Mouse (Mus musculus) hindbrain, embryonic 12.5 days (tissue): ENCODE data around the gene Clcn6. TPM values are rescaled to one million over a fixed set of nuclear protein-coding genes. Genes with fewer than 3 reads are reported as not detected.
A peak's percentile ranks its signal among the peaks of the same experiment; 100 is the strongest.

ENCODE experiments used
- ATAC-seq: fragments of 200-750 bp; cut with Nextera tagmentation; 2 replicates; pipeline ENCODE4 v1.8.0; 2017; ENCODE audit warnings: moderate TSS enrichment; ENCODE audit not compliant: low FRiP score
- H3K27ac ChIP-seq: fragments of 300-500 bp; sonication (generic); 2 replicates; pipeline ENCODE4 v1.5.1; 2016; ENCODE audit warnings: mild to moderate bottlenecking
- H3K27me3 ChIP-seq: fragments of 300-500 bp; sonication (generic); 2 replicates; pipeline ENCODE4 v1.6.1; 2016; ENCODE audit warnings: mild to moderate bottlenecking
- H3K36me3 ChIP-seq: fragments of 300-500 bp; sonication (generic); 2 replicates; pipeline ENCODE4 v1.6.1; 2016; ENCODE audit warnings: mild to moderate bottlenecking
- H3K4me1 ChIP-seq: fragments of 300-500 bp; sonication (generic); 2 replicates; pipeline ENCODE4 v1.6.1; 2016
- H3K4me2 ChIP-seq: fragments of 300-500 bp; sonication (generic); replicated peaks from 2 replicates; pipeline ENCODE4 v1.6.1; 2016; ENCODE audit warnings: mild to moderate bottlenecking
- H3K4me3 ChIP-seq: fragments of 300-500 bp; sonication (generic); 2 replicates; pipeline ENCODE4 v1.5.1; 2016; ENCODE audit warnings: mild to moderate bottlenecking
- H3K9ac ChIP-seq: fragments of 300-500 bp; sonication (generic); 2 replicates; pipeline ENCODE4 v1.6.1; 2016; ENCODE audit warnings: mild to moderate bottlenecking, moderate library complexity
- H3K9me3 ChIP-seq: fragments of 300-500 bp; sonication (generic); replicated peaks from 2 replicates; pipeline ENCODE4 v1.6.1; 2016; ENCODE audit warnings: mild to moderate bottlenecking
- WGBS: fragments of 180-500 bp; shearing (Covaris S2); methylation state at CpG from one replicate; pipeline ENCODE4 v1.1.7; 2016; 5-methylcytosine and 5-hydroxymethylcytosine counted together
- polyA plus RNA-seq: library from polyadenylated mRNA; unstranded; fragments of >200 nt; fragmentation: Nextera tagmentation; extraction: Ambion mirVana; gene quantifications from 2 replicates; pipeline ENCODE4 v1.2.1, GENCODE M21; 2016

The Clcn6 gene
- polyA plus RNA-seq, 1 experiment from 2014 or later = 27.5 TPM

DNA sequence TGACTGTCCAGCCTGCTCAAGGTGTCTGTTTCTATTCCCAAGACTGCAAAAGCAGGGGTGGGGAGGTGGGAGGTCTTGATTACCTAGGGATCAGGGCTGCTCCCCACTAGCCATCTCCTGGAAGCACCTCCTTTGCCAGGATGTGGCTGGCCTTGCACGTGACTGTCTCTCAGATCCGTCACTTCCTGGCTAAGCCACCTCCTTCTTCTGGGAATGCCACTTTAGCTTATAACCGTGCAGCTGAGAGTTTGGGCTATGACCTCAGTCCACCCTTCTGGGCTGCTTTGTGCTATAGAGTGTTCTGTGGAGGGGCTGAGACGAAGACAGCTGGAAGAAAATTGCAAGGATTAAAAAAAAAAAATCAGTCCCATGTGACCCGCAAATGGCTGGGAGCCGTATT lies 75.8 kb downstream of the Clcn6 start:
- Histone ChIP-seq H3K4me3 (no peak overlapping the region), H3K4me1 (no peaks in the 10 kb centered on the region), H3K27me3 (no peaks in the 10 kb centered on the region), H3K9me3 (no peaks in the 10 kb centered on the region), H3K4me2 (no peak overlapping the region), H3K36me3 (no peaks in the 10 kb centered on the region), H3K9ac (no peak overlapping the region), H3K27ac (no peak overlapping the region)
- ATAC-seq = no peak
- 61% methylated on average over 6 of the region's 6 CpGs for WGBS

DNA sequence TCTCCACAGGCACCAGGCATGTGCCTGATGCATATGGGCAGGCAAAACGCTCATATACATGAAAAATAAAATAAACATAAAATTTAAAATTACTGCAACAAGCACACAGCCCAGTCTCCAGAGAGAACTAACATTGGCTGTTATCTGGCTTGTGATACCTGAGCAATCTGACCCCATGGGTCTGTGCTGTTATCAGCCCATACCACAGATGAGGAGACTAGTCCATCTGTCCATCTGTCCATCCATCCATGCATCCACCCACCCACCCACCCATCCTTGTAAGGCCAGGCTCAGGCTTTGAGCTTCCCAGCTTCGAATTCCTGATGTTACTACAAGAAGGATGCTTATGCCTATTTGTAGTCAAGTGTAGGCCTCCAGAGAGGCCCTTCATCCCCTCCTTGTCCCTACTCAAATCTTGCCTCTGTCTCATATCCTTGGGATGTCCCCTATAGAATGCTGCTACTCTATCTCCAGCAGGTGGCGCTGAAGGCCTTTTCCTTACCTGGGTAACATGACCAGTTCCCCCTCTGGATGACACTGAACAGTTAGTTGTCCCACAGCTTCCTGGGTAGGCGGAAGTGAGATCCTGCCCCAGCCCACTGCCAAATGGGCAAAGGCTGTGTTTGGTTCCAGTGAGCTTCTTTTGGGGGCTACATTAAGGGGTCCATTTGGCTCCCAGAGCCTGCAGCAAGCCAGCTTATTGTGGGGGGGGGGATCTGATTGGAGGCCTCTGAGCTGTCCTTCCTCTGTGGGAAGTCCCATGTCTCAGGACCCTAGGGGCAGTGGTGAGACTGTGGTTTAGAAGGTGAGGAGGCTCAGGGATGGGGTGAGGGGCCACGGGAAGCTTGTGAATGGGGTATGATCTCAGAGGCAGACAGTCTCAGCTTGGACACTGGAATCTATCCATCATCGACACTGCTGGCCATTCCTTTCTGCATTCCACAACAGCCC lies 78.5 kb downstream of the Clcn6 start:
- H3K4me1 ChIP-seq = no peaks in the 10 kb centered on the region
- 48% methylated on average over 6 of the region's 6 CpGs for WGBS
- no peak overlapping the region for H3K27ac ChIP-seq
- no peak overlapping the region for H3K4me3 ChIP-seq
- H3K27me3 ChIP-seq = no peaks in the 10 kb centered on the region
- H3K9me3 ChIP-seq = no peaks in the 10 kb centered on the region
- peak; percentile 76 for ATAC-seq
- no peak overlapping the region for H3K4me2 ChIP-seq
- H3K36me3 ChIP-seq = no peaks in the 10 kb centered on the region
- H3K9ac ChIP-seq = no peak overlapping the region

DNA sequence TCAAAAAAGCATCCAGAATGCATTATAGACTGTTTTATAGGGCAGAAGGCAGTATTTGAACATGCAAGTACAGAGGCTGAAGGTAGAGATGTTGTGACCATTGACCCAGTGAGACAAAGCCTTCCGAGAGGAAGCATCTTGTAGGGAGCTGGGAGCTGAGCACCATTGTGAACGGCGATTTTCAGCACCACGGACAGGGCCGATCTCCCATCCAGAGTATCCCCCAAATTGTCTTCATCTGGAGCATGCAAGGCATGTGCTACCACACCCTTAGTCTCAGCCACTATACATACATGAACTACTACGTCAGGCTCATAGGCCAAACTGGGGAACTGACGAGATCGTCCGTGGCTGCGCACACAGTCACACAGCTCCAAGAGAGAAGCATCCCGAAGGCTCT lies 81.5 kb downstream of the Clcn6 start:
- no peak overlapping the region for H3K4me3 ChIP-seq
- H3K36me3 ChIP-seq = 0 out of 2 replicates have a peak, but pooled peaks cover 2% of the 10 kb centered on the region
- H3K4me2 ChIP-seq = no peak overlapping the region
- no peaks in the 10 kb centered on the region for H3K9me3 ChIP-seq
- H3K27me3 ChIP-seq = no peaks in the 10 kb centered on the region
- no peaks in the 10 kb centered on the region for H3K4me1 ChIP-seq
- no peak overlapping the region for H3K9ac ChIP-seq
- 42% methylated on average over 11 of the region's 11 CpGs for WGBS
- H3K27ac ChIP-seq = no peak overlapping the region
- no peak for ATAC-seq

Other genes with a start within 250 kb of the Clcn6 start
- gene Zfp984, start 229.0 kb downstream of the Clcn6 start, polyA plus RNA-seq = 6.6 TPM in 2 replicates
- gene Zfp933, start 190.5 kb downstream of the Clcn6 start, polyA plus RNA-seq = 5.9 and 6.3 TPM in 2 replicates
- gene Miip, start 170.0 kb downstream of the Clcn6 start, polyA plus RNA-seq = 45.2 and 46.1 TPM in 2 replicates
- 13.5 and 13.8 TPM in 2 replicates for gene Fv1, start 169.8 kb downstream of the Clcn6 start, polyA plus RNA-seq
- gene Mfn2, start 134.1 kb downstream of the Clcn6 start, polyA plus RNA-seq = 69.7 and 73.1 TPM in 2 replicates
- gene Plod1, start 102.1 kb downstream of the Clcn6 start, polyA plus RNA-seq = 41.7 and 46.3 TPM in 2 replicates
- 26.7 and 27.7 TPM in 2 replicates for gene 2510039O18Rik, start 97.9 kb downstream of the Clcn6 start, polyA plus RNA-seq
- gene Nppb, start 53.0 kb downstream of the Clcn6 start, polyA plus RNA-seq = 0.57 TPM in 1 of 2 replicates, not detected in the other
- 1.6 and 1.9 TPM in 2 replicates for gene Nppa, start 38.1 kb downstream of the Clcn6 start, polyA plus RNA-seq
- 34.5 and 34.9 TPM in 2 replicates for gene Mthfr, start 256 bp upstream of the Clcn6 start, polyA plus RNA-seq
- gene Agtrap, start 49.2 kb upstream of the Clcn6 start, polyA plus RNA-seq = 10.3 and 11.9 TPM in 2 replicates
- gene Mad2l2, start 91.6 kb upstream of the Clcn6 start, polyA plus RNA-seq = 85.5 and 89.9 TPM in 2 replicates
- 11.6 and 12.8 TPM in 2 replicates for gene Draxin, start 91.9 kb upstream of the Clcn6 start, polyA plus RNA-seq
- gene Fbxo6, start 113.3 kb upstream of the Clcn6 start, polyA plus RNA-seq = 15.2 and 15.9 TPM in 2 replicates
- gene Fbxo44, start 121.7 kb upstream of the Clcn6 start, polyA plus RNA-seq = 77.6 and 80.6 TPM in 2 replicates
- gene Fbxo2, start 121.8 kb upstream of the Clcn6 start, polyA plus RNA-seq = 3.3 and 10.9 TPM in 2 replicates
- gene Disp3, start 249.1 kb upstream of the Clcn6 start, polyA plus RNA-seq = 13.2 and 14.7 TPM in 2 replicates